Mouse (Mus musculus): ENCODE measurements around the gene Gm38431.

GRCm38 (mm10) chr9:21041308-21041707 is 50.5 kb downstream of the Gm38431 start:
- TF ChIP-seq CTCF (IDR thresholded peaks at IDR 0.05) (no peak), EP300 (IDR thresholded peaks at IDR 0.05; ENCODE audit: insufficient read depth, low read depth, low read length) (no peak), POLR2A (IDR thresholded peaks at IDR 0.05; ENCODE audit: insufficient read depth, low read depth, low read length) (no peak)
